Mouse (Mus musculus) urinary bladder, postnatal 4 days (tissue): ENCODE data around the gene Hist1h2ae.
"Not testable (repeated sequence)": the region's sequence is repeated elsewhere in the genome, so short reads cannot be mapped to it uniquely, and the experiment has no call there.

Source experiments
- DNase-seq, 2 experiments: peaks; one replicate each; pipeline ENCODE4 v3.0.0; 2021 to 2022; ENCODE audit warnings: low spot score in 2 of 2

Gene Hist1h2ae

GRCm38 (mm10) chr13:23562699-23563462, 8.1 kb downstream of the Hist1h2ae start:
- no peak for DNase-seq

GRCm38 (mm10) chr13:23561883-23562659, 8.9 kb downstream of the Hist1h2ae start, which contains the start of gene Hist1h3e:
Gene Hist1h3e, minus strand, starts transcription at chr13:23562369.
- DNase-seq, result peak; percentile 92 to 94

- DNase-seq, result not testable (repeated sequence)
Measured at GRCm38 (mm10) chr13:23561531-23561882, 9.5 kb downstream of the Hist1h2ae start.

- DNase-seq, result not testable (repeated sequence)
Measured at GRCm38 (mm10) chr13:23560699-23561098, 10.3 kb downstream of the Hist1h2ae start.

- no peak for DNase-seq
Measured at GRCm38 (mm10) chr13:23556906-23557305, 14.1 kb downstream of the Hist1h2ae start.

- peak in 1 of 2 experiments; percentile 48 for DNase-seq
Measured at GRCm38 (mm10) chr13:23555839-23556416, 15.1 kb downstream of the Hist1h2ae start.

- DNase-seq, result peak; percentile 65 to 74
Measured at GRCm38 (mm10) chr13:23554925-23555838, 15.8 kb downstream of the Hist1h2ae start.

GRCm38 (mm10) chr13:23554393-23554792, 16.6 kb downstream of the Hist1h2ae start:
- DNase-seq, result no peak

GRCm38 (mm10) chr13:23552962-23553361, 18.1 kb downstream of the Hist1h2ae start, which contains the start of gene Hist1h1d:
Gene Hist1h1d, plus strand, starts transcription at chr13:23553262.
- DNase-seq, result no peak

GRCm38 (mm10) chr13:23551931-23552914, 18.8 kb downstream of the Hist1h2ae start:
- DNase-seq, result no peak

GRCm38 (mm10) chr13:23551146-23551834, 19.7 kb downstream of the Hist1h2ae start, which contains the start of gene Hist1h4f:
Gene Hist1h4f, minus strand, starts transcription at chr13:23551648.
- peak; percentile 84 to 85 for DNase-seq

- no peak for DNase-seq
Measured at GRCm38 (mm10) chr13:23550761-23551145, 20.3 kb downstream of the Hist1h2ae start.

GRCm38 (mm10) chr13:23546694-23547093, 24.3 kb downstream of the Hist1h2ae start:
- no peak for DNase-seq

- DNase-seq, result not testable (repeated sequence)
Measured at GRCm38 (mm10) chr13:23544787-23545120, 26.3 kb downstream of the Hist1h2ae start.

GRCm38 (mm10) chr13:23543965-23544786, 26.8 kb downstream of the Hist1h2ae start, which contains the start of gene Hist1h3f:
Gene Hist1h3f, plus strand, starts transcription at chr13:23544052.
- DNase-seq, result peak in 1 of 2 experiments; percentile 63

GRCm38 (mm10) chr13:23542999-23543607, 27.9 kb downstream of the Hist1h2ae start, which contains the start of gene Hist1h2bh:
Gene Hist1h2bh, minus strand, starts transcription at chr13:23543392.
- peak in 1 of 2 experiments; percentile 47 for DNase-seq

GRCm38 (mm10) chr13:23542225-23542980, 28.6 kb downstream of the Hist1h2ae start:
- DNase-seq, result not testable (repeated sequence)
